Mouse (Mus musculus) cortical plate, adult 2 months (tissue): ENCODE measurements around the gene Strip2.

Source experiments
- CTCF ChIP-seq: fragments of 200-500 bp; IDR thresholded peaks from 2 replicates; pipeline ENCODE4 v1.5.1; 2011; ENCODE audit warnings: mild to moderate bottlenecking, control low read depth, low read length; ENCODE audit not compliant: insufficient read depth; ENCODE audit errors: extremely low read depth
- POLR2A ChIP-seq: fragments of 200-500 bp; IDR thresholded peaks from 2 replicates; pipeline ENCODE4 v1.6.1; 2011; ENCODE audit warnings: mild to moderate bottlenecking, low read length, control low read depth; ENCODE audit not compliant: insufficient read depth; ENCODE audit errors: extremely low read depth

DNA sequence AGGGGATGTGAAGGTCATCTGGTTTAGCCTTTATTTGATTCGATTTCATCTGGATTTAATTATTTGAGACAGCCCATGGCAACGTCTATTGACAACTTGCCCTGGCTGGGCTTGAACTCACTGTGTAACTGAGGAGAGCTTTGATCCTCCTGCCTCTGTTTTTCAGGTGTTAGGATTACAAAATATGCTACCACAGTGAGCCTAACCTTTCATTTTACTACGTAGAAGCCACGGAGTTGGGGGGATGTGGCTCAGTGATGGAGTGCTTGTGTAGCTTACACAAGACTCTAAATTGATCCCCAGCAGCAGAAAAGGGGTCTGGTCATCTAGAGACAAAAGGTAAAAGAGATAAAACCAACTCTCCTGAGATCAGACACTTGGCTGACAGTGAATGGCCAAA lies 1.1 kb downstream of the Strip2 start:
- TF ChIP-seq CTCF (no peak), POLR2A (no peak)
